Comparison of ENCODE assay signal across 13 mouse cellular contexts in the genomic region with DNA sequence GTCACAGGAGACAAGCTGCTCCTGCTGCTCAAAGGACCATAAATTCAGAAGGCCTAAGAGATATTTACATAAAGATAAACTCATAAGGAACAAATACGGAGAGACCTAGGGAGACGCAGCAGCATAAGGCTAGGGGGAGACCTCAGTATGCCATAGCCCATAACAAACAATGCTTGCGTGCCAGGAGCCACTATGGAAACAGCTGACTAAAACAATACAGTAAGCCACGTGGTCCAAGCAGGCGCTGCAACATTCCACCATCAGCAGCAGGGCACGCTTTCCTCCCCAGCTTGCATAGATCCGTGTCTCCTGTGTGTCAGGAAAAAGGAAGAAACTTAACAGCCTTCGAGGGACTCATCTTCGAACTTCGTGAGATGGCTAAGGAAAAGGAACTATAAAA.
DNase-seq lines count a peak whose midpoint lies in the region; ATAC-seq and TF ChIP-seq lines count a peak whose summit lies in the region.
"Had no signal": no experiment of that assay in that cellular context is flagged by ENCODE, and none has a peak within 500 bp of the region (broad histone marks: within the 10 kb centered on the region; RNA-seq: fewer than 3 reads in every experiment).

No protein-coding gene starts in this region.

- H3K4me2 ChIP-seq in kidney, embryonic 16.5 days (replicated peaks; ENCODE audit: low read depth, low read length) = no peak overlapping the region
- H3K4me2 ChIP-seq: hindbrain, embryonic 15.5 days; limb, embryonic 15.5 days had no signal

- peaks cover 5% of the 10 kb centered on the region; the same call in 1 of the 2 replicates for H3K4me1 ChIP-seq in kidney, embryonic 16.5 days (ENCODE audit: insufficient read depth, low read length)
- H3K4me1 ChIP-seq: limb, embryonic 15.5 days had no signal

- no peak overlapping the region for H3K4me3 ChIP-seq in kidney, embryonic 16.5 days (ENCODE audit: low read length)
- H3K4me3 ChIP-seq in left cerebral cortex, adult 2 months = no peak overlapping the region
- H3K4me3 ChIP-seq: hindbrain, embryonic 15.5 days; limb, embryonic 15.5 days had no signal

- intact Hi-C loops in left cerebral cortex, adult 2 months (cut with DNase I) = no loop called here

- no peak for ATAC-seq in kidney, embryonic 16.5 days (ENCODE audit: low FRiP score, low TSS enrichment)
- ATAC-seq: forebrain, embryonic 16.5 days had no signal

- 0 out of 2 replicates have a peak overlapping the region, but pooled peaks have one; percentile 11 for H3K9ac ChIP-seq in kidney, embryonic 16.5 days (replicated peaks; ENCODE audit: low read length)
- H3K9ac ChIP-seq: hindbrain, embryonic 15.5 days; limb, embryonic 15.5 days had no signal

- no peak for TF ChIP-seq CTCF in left cerebral cortex, adult 2 months (IDR thresholded peaks at IDR 0.05)

- no peaks in the 10 kb centered on the region for H3K27me3 ChIP-seq in kidney, embryonic 16.5 days (ENCODE audit: insufficient read depth, low read length)
- H3K27me3 ChIP-seq: hindbrain, embryonic 15.5 days; limb, embryonic 15.5 days had no signal

- DNase-seq in kidney, adult 9 months = no peak
- DNase-seq in urinary bladder, postnatal 14 days (ENCODE audit: low spot score) = peak; percentile 70
- no peak for DNase-seq in urinary bladder, postnatal 10 days (ENCODE audit: low spot score)
- peak; percentile 44 for DNase-seq in lung, postnatal 10 days
- no peak for DNase-seq in layer of hippocampus, adult 9-11 months
- DNase-seq in left cerebral cortex, adult 2 months (ENCODE audit: extremely low spot score in 1 of 2, low spot score in 2 of 2) = no peak
- DNase-seq: adrenal gland, postnatal 25 days; cerebellum, adult 18-20 months; gastrocnemius, postnatal 25 days had no signal

- no peak overlapping the region for H3K27ac ChIP-seq in kidney, embryonic 16.5 days (ENCODE audit: low read length)
- no peak overlapping the region for H3K27ac ChIP-seq in left cerebral cortex, adult 2 months
- H3K27ac ChIP-seq: hindbrain, embryonic 15.5 days; limb, embryonic 15.5 days had no signal

- no peaks in the 10 kb centered on the region for H3K9me3 ChIP-seq in kidney, embryonic 16.5 days (ENCODE audit: low read length)
- H3K9me3 ChIP-seq: hindbrain, embryonic 15.5 days; limb, embryonic 15.5 days had no signal

- no peaks in the 10 kb centered on the region for H3K36me3 ChIP-seq in kidney, embryonic 16.5 days (ENCODE audit: insufficient read depth, low read length)
- H3K36me3 ChIP-seq: hindbrain, embryonic 15.5 days; limb, embryonic 15.5 days had no signal

- WGBS in kidney, embryonic 16.5 days = 42% methylated on average over 10 of the region's 10 CpGs

Comparison
In these comparisons a context has a peak if more than half of its experiments do, and no peak if none do; other contexts are left out.
1. DNase-seq: peak in urinary bladder, postnatal 14 days (single experiment) and lung, postnatal 10 days (single experiment); none in kidney, adult 9 months (single experiment), urinary bladder, postnatal 10 days (single experiment), layer of hippocampus, adult 9-11 months (single experiment) and left cerebral cortex, adult 2 months (0 of 2).